Mouse (Mus musculus) MEL (cell line): ENCODE data around the gene Thsd1.

ENCODE experiments used
- BHLHE40 ChIP-seq: IDR thresholded peaks from 2 replicates; pipeline ENCODE4 v1.6.1; 2012; ENCODE audit warnings: low read depth, mild to moderate bottlenecking, inconsistent platforms, low read length, improper control_type of control experiment, borderline replicate concordance
- CTCF ChIP-seq, 3 experiments: IDR thresholded peaks in 2 of 3; conservative IDR thresholded peaks in 1 of 3; 2 replicates each; pipeline ENCODE4 v1.5.1; 2011 to 2012; ENCODE audit warnings: low read length in 3 of 3, low read depth in 2 of 3, mild to moderate bottlenecking in 2 of 3, improper control_type of control experiment in 1 of 3, inconsistent platforms in 1 of 3, mixed read lengths in 1 of 3, moderate library complexity in 1 of 3; ENCODE audit not compliant: control insufficient read depth in 1 of 3, insufficient read depth in 1 of 3, poor library complexity in 1 of 3, severe bottlenecking in 1 of 3
- ETS1 ChIP-seq: IDR thresholded peaks from 2 replicates; pipeline ENCODE4 v1.6.1; 2012; ENCODE audit warnings: low read depth, mild to moderate bottlenecking, inconsistent platforms, low read length, improper control_type of control experiment, moderate library complexity
- GATA1 ChIP-seq: IDR thresholded peaks from 2 replicates; pipeline ENCODE4 v1.6.1; 2011; ENCODE audit warnings: low read depth, low read length, improper control_type of control experiment
- MAFK ChIP-seq: IDR thresholded peaks from 2 replicates; pipeline ENCODE4 v1.6.1; 2011; ENCODE audit warnings: low read depth, mild to moderate bottlenecking, low read length, improper control_type of control experiment, borderline replicate concordance
- SMC3 ChIP-seq: IDR thresholded peaks from 2 replicates; pipeline ENCODE4 v1.6.1; 2011; ENCODE audit warnings: low read depth, low read length, improper control_type of control experiment
- USF1 ChIP-seq: IDR thresholded peaks from 2 replicates; pipeline ENCODE4 v1.6.1; 2014; ENCODE audit warnings: low read depth, mild to moderate bottlenecking, inconsistent platforms, low read length, improper control_type of control experiment, moderate library complexity

DNA sequence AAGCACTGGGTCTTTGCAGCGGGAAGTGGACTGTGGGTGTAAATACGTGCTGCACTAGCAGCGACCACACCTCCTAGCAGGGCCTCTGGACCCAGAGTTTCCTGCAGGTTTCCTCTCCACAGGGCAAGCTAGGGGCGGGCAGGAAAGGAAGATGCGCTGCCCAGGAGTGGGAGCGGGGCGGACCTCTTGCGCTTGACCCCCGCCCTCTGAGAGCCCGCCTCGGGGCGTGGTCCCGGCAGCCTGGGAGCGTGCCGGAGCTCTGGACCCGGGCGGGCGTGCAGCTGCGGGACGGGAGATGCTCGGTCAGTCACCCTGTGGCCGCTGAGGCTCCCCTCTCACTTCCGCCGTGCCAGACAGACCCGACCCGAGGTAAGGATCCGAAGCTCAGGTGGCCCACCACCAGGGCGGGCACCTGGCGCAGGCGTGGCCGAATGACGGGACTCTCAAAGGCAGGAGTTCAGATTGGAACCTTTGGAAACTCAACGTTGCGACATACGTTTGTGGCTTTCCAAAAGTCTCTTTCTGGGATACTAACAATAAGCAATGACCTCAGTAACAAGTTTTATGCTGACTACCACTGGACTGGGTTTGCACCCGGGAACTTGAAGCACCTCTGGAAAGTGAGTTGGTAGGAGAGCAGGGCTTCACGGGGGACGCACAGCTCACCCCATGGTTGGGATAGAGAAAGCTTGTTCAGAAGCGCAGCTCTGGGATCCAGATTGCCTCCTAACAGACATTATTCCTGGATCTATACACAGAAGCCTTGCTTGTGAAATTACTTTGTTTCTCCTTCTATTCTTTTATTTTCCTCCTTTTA lies at the start of gene Thsd1:
- TF ChIP-seq ETS1: no peak
- TF ChIP-seq CTCF (IDR thresholded peaks at IDR 0.05 in 2 of 3, conservative IDR thresholded peaks at IDR 0.05 in 1 of 3; ENCODE audit: control insufficient read depth in 1 of 3, insufficient read depth in 1 of 3, low read depth in 2 of 3, low read length in 3 of 3, poor library complexity in 1 of 3, severe bottlenecking in 1 of 3): no peak
- no peak for TF ChIP-seq SMC3
- TF ChIP-seq GATA1: no peak
- no peak for TF ChIP-seq BHLHE40
- TF ChIP-seq MAFK: no peak
- TF ChIP-seq USF1: no peak
